Mouse (Mus musculus) lung, adult 18-20 months (tissue): ENCODE measurements around the gene Lamp1.

ENCODE experiments used
- DNase-seq, 2 experiments: peaks; one replicate each; pipeline ENCODE4 v3.0.0; 2022; ENCODE audit warnings: mixed read lengths in 2 of 2

The Lamp1 gene

GRCm38 (mm10) chr8:13202041-13202440, 43.1 kb downstream of the Lamp1 start:
- DNase-seq = no peak

GRCm38 (mm10) chr8:13202806-13203205, 43.8 kb downstream of the Lamp1 start:
- no peak for DNase-seq

- DNase-seq = no peak
Observed at GRCm38 (mm10) chr8:13203472-13203871, 44.5 kb downstream of the Lamp1 start.

- peak; percentile 72 to 78 for DNase-seq
Observed at GRCm38 (mm10) chr8:13204371-13205140, 45.6 kb downstream of the Lamp1 start.

- DNase-seq = peak in 1 of 2 experiments; percentile 40
Observed at GRCm38 (mm10) chr8:13205311-13205710, 46.4 kb downstream of the Lamp1 start.

GRCm38 (mm10) chr8:13206290-13206689, 47.3 kb downstream of the Lamp1 start:
- peak in 1 of 2 experiments; percentile 19 for DNase-seq

GRCm38 (mm10) chr8:13208627-13209355, 49.8 kb downstream of the Lamp1 start:
- DNase-seq = peak; percentile 55 to 66

- DNase-seq = peak in 1 of 2 experiments; percentile 31
Observed at GRCm38 (mm10) chr8:13209770-13210169, 50.8 kb downstream of the Lamp1 start.

- peak; percentile 88 to 93 for DNase-seq
Observed at GRCm38 (mm10) chr8:13213479-13214268, 54.7 kb downstream of the Lamp1 start.

GRCm38 (mm10) chr8:13216386-13216785, 57.4 kb downstream of the Lamp1 start:
- DNase-seq = peak in 1 of 2 experiments; percentile 19

GRCm38 (mm10) chr8:13217093-13217492, 58.1 kb downstream of the Lamp1 start:
- DNase-seq = no peak

- no peak for DNase-seq
Observed at GRCm38 (mm10) chr8:13217986-13218385, 59.0 kb downstream of the Lamp1 start.

- DNase-seq = no peak
Observed at GRCm38 (mm10) chr8:13218441-13218840, 59.5 kb downstream of the Lamp1 start.

GRCm38 (mm10) chr8:13224426-13224825, 65.5 kb downstream of the Lamp1 start:
- DNase-seq = no peak
